Mouse (Mus musculus) kidney, embryonic 16.5 days (tissue): ENCODE measurements around the gene Fam222a. TPM values are rescaled to one million over a fixed set of nuclear protein-coding genes. Genes with fewer than 3 reads are reported as not detected.

Experiments used
- ATAC-seq: fragments of 200-750 bp; cut with Nextera tagmentation; 2 replicates; pipeline ENCODE4 v1.8.0; 2017; ENCODE audit warnings: moderate TSS enrichment; ENCODE audit not compliant: low FRiP score, low TSS enrichment
- H3K27ac ChIP-seq: fragments of 300-500 bp; sonication (generic); 2 replicates; pipeline ENCODE4 v1.5.1; 2014; ENCODE audit warnings: low read length
- H3K27me3 ChIP-seq: fragments of 300-500 bp; sonication (generic); 2 replicates; pipeline ENCODE4 v1.6.1; 2014; ENCODE audit warnings: low read length, control low read depth, mixed read lengths; ENCODE audit not compliant: insufficient read depth
- H3K36me3 ChIP-seq: fragments of 300-500 bp; sonication (generic); 2 replicates; pipeline ENCODE4 v1.6.1; 2014; ENCODE audit warnings: low read length, control low read depth, mixed read lengths; ENCODE audit not compliant: insufficient read depth
- H3K4me1 ChIP-seq: fragments of 300-500 bp; sonication (generic); 2 replicates; pipeline ENCODE4 v1.6.1; 2014; ENCODE audit warnings: low read length, control low read depth, mixed read lengths; ENCODE audit not compliant: insufficient read depth
- H3K4me2 ChIP-seq: fragments of 300-500 bp; sonication (generic); replicated peaks from 2 replicates; pipeline ENCODE4 v1.6.1; 2014; ENCODE audit warnings: low read depth, low read length
- H3K4me3 ChIP-seq: fragments of 300-500 bp; sonication (generic); 2 replicates; pipeline ENCODE4 v1.5.1; 2014; ENCODE audit warnings: mild to moderate bottlenecking, low read length
- H3K9ac ChIP-seq: fragments of 300-500 bp; sonication (generic); replicated peaks from 2 replicates; pipeline ENCODE4 v1.6.1; 2014; ENCODE audit warnings: low read length
- H3K9me3 ChIP-seq: fragments of 300-500 bp; sonication (generic); 2 replicates; pipeline ENCODE4 v1.6.1; 2016; ENCODE audit warnings: low read length, control low read depth
- WGBS: fragments of 180-500 bp; shearing (Covaris S2); extraction: QIAGEN DNeasy Blood & Tissue Kit; methylation state at CpG from one replicate; pipeline ENCODE4 v1.1.7; 2014; 5-methylcytosine and 5-hydroxymethylcytosine counted together
- polyA plus RNA-seq: library from polyadenylated mRNA; unstranded; fragments of >200 nt; fragmentation: Nextera tagmentation; extraction: Ambion mirVana; gene quantifications from 2 replicates; pipeline ENCODE4 v1.2.1, GENCODE M21; 2015

Fam222a gene
- polyA plus RNA-seq, 1 experiment from 2014 or later = 4.1 TPM

DNA sequence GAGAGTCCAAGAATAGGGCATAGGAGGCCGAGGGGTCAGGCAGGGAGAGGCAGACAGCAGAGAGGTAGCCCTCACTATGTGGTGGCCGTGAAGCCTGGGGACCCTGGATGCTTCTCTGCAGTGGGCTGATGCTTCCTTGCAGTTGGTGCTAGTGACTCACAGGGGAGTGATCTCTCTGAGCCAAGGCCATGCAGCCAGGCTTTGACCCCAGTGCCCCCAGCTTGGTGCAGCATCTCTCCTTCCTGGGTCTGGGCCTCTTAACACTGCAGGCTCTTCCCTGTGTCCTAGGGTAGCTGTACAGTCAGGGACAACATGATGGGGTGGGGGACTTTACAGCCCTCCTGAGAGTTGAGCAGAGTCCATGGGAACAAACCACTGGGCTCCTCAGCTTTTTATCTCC lies 21.6 kb downstream of the Fam222a start:
- peaks cover 100% of the 10 kb centered on the region for H3K4me1 ChIP-seq
- peak; percentile 44 for ATAC-seq
- 26% methylated on average over 2 of the region's 2 CpGs for WGBS
- H3K9ac ChIP-seq = 0 out of 2 replicates have a peak overlapping the region, but pooled peaks have one; percentile 2
- peak overlapping the region; percentile 86 for H3K27ac ChIP-seq
- H3K27me3 ChIP-seq = no peaks in the 10 kb centered on the region
- no peak overlapping the region for H3K4me3 ChIP-seq
- H3K36me3 ChIP-seq = no peaks in the 10 kb centered on the region
- no peaks in the 10 kb centered on the region for H3K9me3 ChIP-seq
- H3K4me2 ChIP-seq = 0 out of 2 replicates have a peak overlapping the region, but pooled peaks have one; percentile 31

DNA sequence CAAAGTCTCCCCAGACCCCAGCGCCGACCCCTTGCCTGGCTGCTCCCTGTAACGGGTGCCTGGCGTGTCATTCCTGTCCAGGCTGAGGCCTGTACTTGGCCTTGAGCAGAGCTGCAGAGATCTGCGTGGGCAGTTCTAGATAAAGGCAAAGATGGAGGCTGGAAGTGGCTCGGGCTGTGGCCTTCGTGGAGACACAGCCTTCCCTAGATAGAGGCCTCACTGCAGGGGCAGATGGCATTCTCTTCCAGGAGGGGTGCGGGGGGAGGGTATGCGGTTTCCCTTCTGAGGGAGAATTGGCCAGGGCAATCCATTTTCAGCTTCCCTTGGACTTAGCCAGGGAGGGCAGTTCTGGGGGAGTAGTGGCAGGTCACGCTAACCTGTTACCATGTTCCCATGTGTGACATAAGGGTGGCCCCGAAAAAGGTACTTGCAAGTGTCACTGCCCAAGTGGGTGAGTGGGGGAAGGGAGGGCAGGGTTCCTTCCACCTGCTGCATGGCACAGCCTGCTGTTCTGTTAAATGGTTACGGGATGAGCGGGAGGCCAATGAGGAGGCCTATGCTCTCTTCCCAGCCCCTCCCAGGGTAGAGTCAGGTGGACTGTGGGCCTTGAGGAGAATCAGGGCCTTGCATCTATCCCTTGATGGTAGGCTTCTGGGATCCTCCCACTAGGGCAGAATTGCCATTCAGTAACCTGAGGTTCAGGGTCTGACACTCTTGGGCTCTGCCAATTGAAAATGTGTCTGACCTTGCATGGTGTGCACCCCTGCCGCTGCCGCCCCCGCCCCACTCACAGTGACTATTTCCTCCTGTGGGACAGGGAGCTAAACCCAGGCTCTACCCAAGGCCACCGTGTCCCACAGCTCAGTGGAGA lies 22.5 kb downstream of the Fam222a start:
- ATAC-seq = no peak
- 67% methylated on average over 17 of the region's 17 CpGs for WGBS
- H3K4me2 ChIP-seq = no peak overlapping the region

DNA sequence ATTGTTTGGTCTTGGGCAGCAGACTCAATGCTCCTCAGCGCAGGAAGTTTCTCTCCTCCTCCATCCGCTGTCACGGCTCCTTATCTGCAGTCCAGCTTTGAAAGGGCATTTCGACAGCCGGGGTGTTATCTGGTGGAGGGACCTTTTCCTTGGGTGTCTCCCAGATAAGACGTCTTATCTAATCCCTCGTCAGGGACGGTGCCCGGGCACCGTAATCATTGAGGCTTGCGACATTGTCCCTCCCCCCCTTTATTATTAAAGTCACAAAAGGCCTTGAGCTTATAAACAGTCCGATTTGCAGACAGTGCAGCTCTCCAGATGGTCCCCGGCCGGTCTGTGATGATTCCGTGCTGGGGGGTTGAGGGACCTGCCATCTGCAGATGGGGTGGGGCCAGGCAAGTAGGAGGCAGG lies 23.3 kb downstream of the Fam222a start:
- Histone ChIP-seq H3K9ac (peak overlapping the region; percentile 33; the same call in 1 of the 2 replicates), H3K27me3 (no peaks in the 10 kb centered on the region), H3K4me1 (peaks cover 100% of the 10 kb centered on the region), H3K27ac (peak overlapping the region; percentile 86), H3K4me2 (no peak overlapping the region), H3K9me3 (no peaks in the 10 kb centered on the region), H3K36me3 (peaks cover 3% of the 10 kb centered on the region; the same call in 1 of the 2 replicates), H3K4me3 (no peak overlapping the region)
- 39% methylated on average over 15 of the region's 15 CpGs for WGBS
- ATAC-seq = no peak

More for the DNA sequence above, 22.5 kb downstream of the Fam222a start:
- no peaks in the 10 kb centered on the region for H3K36me3 ChIP-seq
- H3K4me1 ChIP-seq = peaks cover 100% of the 10 kb centered on the region
- H3K9me3 ChIP-seq = no peaks in the 10 kb centered on the region
- no peak overlapping the region for H3K4me3 ChIP-seq
- H3K27me3 ChIP-seq = no peaks in the 10 kb centered on the region
- peak overlapping the region; percentile 86 for H3K27ac ChIP-seq
- H3K9ac ChIP-seq = peak overlapping the region; percentile 33

DNA sequence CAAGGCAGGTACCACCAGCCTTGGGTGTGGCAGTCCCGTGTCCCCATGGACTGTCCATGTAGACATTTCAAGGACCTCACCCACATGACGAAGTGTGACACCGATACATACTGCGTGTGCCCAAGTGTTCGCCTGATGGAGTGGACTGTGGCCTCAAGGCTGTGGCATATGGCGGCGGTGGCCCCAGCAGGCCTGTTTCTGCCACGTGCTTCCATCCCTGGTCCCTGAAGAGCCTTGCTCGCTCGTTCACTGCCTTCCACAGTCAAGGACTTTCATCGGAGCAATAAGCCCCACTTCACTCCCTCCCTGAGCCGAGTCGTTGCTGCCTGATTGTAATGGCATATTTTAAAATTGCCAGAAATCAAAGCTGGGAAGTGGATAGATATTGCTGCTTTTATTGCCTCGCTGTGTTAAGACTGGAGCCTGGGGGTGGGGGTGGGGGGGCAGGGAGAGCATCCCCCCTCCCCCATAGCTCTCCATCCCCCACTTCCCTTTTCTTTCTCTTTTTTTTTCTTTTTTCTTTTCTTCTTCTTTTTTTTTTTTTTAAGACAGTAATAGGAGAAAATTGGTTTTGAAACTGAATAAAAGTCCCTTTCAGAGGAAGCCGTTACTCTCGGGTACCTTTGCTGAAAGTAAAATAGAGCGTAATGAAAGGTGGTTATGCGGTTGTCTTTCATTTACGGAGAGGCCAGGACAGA lies 24.8 kb downstream of the Fam222a start:
- no peak overlapping the region; the same call in 1 of the 2 replicates for H3K9ac ChIP-seq
- no peak overlapping the region for H3K4me2 ChIP-seq
- peaks cover 3% of the 10 kb centered on the region; the same call in 1 of the 2 replicates for H3K36me3 ChIP-seq
- H3K27ac ChIP-seq = no peak overlapping the region
- 66% methylated on average over 19 of the region's 19 CpGs for WGBS
- H3K9me3 ChIP-seq = no peaks in the 10 kb centered on the region
- no peak for ATAC-seq
- H3K27me3 ChIP-seq = no peaks in the 10 kb centered on the region
- no peak overlapping the region for H3K4me3 ChIP-seq
- H3K4me1 ChIP-seq = peaks cover 100% of the 10 kb centered on the region

DNA sequence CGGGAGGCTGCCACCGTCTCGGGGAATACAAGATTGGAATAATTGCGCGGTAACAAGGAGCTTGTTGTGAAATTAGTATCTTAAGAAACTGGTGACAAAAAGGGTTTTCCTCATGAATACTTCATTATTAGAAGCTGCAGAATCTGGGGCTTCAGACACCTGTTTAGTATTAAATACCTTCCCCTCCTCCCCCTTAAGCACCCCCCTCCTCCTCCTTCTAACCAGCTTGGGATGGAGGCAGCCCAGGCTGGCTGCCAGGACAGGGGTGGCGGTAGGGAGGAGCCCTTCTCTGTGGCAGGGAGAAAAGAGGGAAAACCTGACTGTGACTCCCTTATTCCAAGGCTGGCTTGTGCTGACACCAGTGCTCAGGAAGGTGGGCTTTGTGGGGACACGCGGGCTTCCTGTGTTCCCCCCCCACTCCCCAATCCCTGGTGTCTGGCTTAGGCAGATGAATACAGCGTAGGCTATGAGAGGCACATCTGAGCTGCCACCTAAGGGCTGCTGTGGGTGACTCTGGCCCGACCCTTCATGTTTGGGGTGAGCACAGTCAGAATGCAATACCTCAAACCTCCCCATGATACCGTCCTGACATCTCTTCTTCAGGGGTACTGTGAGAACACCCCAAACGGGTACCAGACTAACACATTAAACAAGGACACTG lies 25.5 kb downstream of the Fam222a start:
- H3K27ac ChIP-seq = peak overlapping the region; percentile 98; the same call in 1 of the 2 replicates
- no peak overlapping the region for H3K4me3 ChIP-seq
- H3K27me3 ChIP-seq = no peaks in the 10 kb centered on the region
- 0 out of 2 replicates have a peak overlapping the region, but pooled peaks have one; percentile 64 for H3K9ac ChIP-seq
- ATAC-seq = no peak
- H3K9me3 ChIP-seq = no peaks in the 10 kb centered on the region
- peaks cover 3% of the 10 kb centered on the region; the same call in 1 of the 2 replicates for H3K36me3 ChIP-seq
- H3K4me2 ChIP-seq = 0 out of 2 replicates have a peak overlapping the region, but pooled peaks have one; percentile 11
- WGBS = 63% methylated on average over 12 of the region's 12 CpGs
- peaks cover 99% of the 10 kb centered on the region for H3K4me1 ChIP-seq

DNA sequence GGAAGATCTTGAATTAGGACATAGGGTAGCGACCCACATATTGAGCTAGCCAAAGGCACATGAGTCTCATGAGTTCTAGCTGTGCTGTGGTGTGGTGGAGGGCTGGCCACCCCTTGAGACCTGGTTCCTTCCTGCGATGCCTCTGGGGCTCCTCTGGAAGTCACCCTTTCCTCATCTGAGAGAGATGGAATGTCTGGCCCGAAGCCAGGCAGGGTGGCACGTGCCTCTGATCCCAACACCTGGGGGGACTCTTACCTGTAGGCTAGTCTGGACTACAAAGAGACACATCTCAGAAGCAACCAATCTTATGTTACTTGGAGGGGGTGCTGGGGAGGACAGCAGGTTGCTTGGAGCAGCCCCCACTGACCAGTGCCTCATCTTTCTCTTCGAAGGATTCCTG lies 26.1 kb downstream of the Fam222a start:
- no peak for ATAC-seq
- peaks cover 95% of the 10 kb centered on the region for H3K4me1 ChIP-seq
- H3K9me3 ChIP-seq = no peaks in the 10 kb centered on the region
- H3K27ac ChIP-seq = peak overlapping the region; percentile 98
- no peaks in the 10 kb centered on the region for H3K27me3 ChIP-seq
- peaks cover 3% of the 10 kb centered on the region; the same call in 1 of the 2 replicates for H3K36me3 ChIP-seq
- H3K4me3 ChIP-seq = no peak overlapping the region
- peak overlapping the region; percentile 64 for H3K9ac ChIP-seq
- H3K4me2 ChIP-seq = peak overlapping the region; percentile 37
- WGBS = 65% methylated on average over 5 of the region's 5 CpGs

DNA sequence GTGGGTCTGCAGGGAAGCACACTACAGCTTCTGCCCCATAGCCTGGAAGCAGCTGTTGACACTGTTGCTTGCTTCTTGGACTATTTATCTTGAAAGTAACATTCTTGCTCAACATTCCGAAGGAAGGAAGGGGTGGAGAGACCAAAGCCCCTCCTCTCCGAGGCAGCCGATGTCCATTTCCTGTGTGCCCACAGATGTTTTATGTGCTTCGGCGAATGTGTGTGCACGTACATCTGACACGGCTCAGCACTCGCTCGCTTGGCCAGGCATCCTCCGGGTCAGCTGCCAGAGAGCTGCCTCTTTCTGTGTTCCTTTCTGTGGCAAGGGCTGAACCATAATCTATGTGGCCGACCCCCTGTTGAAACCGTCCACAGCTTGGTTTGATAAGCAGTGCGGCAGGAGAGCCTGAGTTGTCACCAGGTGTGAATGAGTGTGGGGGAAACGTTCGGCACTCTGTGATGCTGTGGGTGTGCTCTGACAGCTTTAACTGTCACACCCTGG lies 27.0 kb downstream of the Fam222a start:
- Histone ChIP-seq H3K27me3 (no peaks in the 10 kb centered on the region), H3K9me3 (no peaks in the 10 kb centered on the region), H3K9ac (peak overlapping the region; percentile 64), H3K4me1 (peaks cover 87% of the 10 kb centered on the region), H3K36me3 (peaks cover 3% of the 10 kb centered on the region; the same call in 1 of the 2 replicates), H3K27ac (peak overlapping the region; percentile 98), H3K4me2 (peak overlapping the region; percentile 37), H3K4me3 (no peak overlapping the region)
- 4% methylated on average over 15 of the region's 15 CpGs for WGBS
- peak; percentile 64 for ATAC-seq

DNA sequence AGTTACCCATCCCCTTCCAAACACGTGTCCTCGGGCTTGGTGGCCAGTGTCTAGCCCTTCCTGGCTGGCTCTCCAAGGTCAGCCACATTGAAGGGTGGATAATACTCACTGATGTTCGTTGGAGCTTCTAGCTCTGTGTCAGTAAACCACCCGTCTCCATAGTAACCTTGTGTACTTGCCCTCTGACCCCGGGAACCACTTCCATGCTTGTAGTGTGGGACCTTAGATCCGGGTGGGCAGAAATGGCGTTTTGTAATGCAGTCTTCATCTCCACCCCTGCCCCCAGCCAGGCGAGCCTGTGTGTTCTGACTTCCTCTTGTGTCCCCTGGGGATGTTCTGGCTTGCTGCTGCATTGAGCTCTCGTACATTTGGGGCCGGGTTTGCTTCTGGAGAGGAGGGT lies 28.8 kb downstream of the Fam222a start:
- ATAC-seq = 0 out of 2 replicates have a peak, but pooled peaks have one; percentile 4

DNA sequence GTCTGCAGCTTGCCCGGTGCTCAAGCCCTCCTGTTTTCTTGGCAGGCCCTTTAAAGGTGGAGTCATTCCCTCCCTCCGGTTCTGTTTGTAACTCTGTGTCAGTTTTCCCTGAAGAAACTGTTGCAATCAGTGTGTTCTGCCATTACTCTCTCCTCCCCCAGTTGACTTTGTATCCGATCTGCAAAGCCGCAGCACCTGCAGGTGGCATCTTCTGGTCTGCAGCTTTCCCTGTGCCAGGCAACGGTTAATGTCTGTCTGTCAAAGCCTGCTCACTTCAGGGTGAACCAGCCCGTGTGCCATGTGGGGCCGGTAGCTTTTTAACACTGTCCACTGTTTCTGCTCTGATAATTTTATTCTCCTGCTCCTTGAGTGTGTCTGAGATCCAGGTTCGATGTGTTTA lies 29.4 kb downstream of the Fam222a start:
- peaks cover 72% of the 10 kb centered on the region for H3K4me1 ChIP-seq

More for the DNA sequence above, 28.8 kb downstream of the Fam222a start:
- no peaks in the 10 kb centered on the region for H3K9me3 ChIP-seq
- H3K4me2 ChIP-seq = peak overlapping the region; percentile 14; the same call in 1 of the 2 replicates
- 0 out of 2 replicates have a peak overlapping the region, but pooled peaks have one; percentile 5 for H3K9ac ChIP-seq
- no peak overlapping the region for H3K4me3 ChIP-seq
- H3K36me3 ChIP-seq = peaks cover 3% of the 10 kb centered on the region; the same call in 1 of the 2 replicates
- H3K27ac ChIP-seq = peak overlapping the region; percentile 45
- 16% methylated on average over 10 of the region's 10 CpGs for WGBS
- peaks cover 75% of the 10 kb centered on the region for H3K4me1 ChIP-seq
- no peaks in the 10 kb centered on the region for H3K27me3 ChIP-seq

More for the DNA sequence above, 29.4 kb downstream of the Fam222a start:
- Histone ChIP-seq H3K27me3 (no peaks in the 10 kb centered on the region), H3K4me2 (0 out of 2 replicates have a peak overlapping the region, but pooled peaks have one; percentile 14), H3K36me3 (peaks cover 3% of the 10 kb centered on the region; the same call in 1 of the 2 replicates), H3K4me3 (no peak overlapping the region), H3K27ac (peak overlapping the region; percentile 45), H3K9me3 (no peaks in the 10 kb centered on the region), H3K9ac (0 out of 2 replicates have a peak overlapping the region, but pooled peaks have one; percentile 18)
- ATAC-seq = no peak
- 22% methylated on average over 8 of the region's 8 CpGs for WGBS
